Mouse (Mus musculus): ENCODE results near the gene 6030445D17Rik. TPM values are rescaled to one million over a fixed set of nuclear protein-coding genes. Genes with fewer than 3 reads are reported as not detected.

Gene 6030445D17Rik
- 0.34 TPM for polyA plus RNA-seq (2015; fragmentation: Illumina TruSeq; extraction: RNeasy Lipid Tissue Mini Kit (QIAGEN cat#74804); ENCODE audit: low read depth, low replicate concordance)

DNA sequence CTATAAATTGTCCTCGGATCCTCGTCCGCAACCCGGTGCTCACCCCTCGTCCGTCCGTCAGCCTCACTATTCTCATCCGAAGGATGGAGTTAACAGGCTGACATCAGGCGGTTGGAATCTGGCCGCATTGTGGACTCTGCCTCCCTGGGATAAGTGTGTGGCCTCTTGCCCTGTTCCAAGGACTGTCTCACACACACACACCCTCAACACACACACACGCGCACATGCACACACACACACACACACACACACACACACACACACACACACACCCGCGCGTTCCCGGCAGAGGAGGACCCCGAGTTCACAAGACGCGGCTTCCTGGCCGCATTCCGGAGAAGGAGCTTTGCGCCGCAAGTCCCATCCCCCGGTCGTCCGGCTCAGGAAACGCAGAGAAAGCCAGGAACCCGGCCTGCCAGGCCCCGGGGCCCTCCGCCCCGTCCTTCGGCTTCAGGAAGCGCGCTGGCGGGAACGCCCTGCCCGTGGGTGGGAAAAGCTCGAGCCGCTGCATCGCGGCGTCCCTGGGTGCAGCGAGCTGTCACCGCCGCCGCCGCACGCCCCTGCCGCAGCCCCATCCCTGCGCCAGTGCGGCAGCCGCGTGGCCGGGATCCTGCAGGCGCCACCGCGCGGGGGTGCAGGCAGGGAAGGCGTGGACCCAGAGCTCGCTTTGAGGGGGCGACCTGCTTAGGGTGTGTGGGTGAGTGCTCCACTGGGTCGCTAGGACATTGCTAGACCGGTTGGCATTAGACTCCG, at the start of gene 6030445D17Rik:
Gene 6030445D17Rik, plus strand, starts transcription at position 165 of the 753 bp plus-strand sequence.

GRCm38 (mm10) chr4:136423224-136423623, 38.8 kb upstream of the 6030445D17Rik start, which contains the start of gene Htr1d:
TSS of gene Htr1d (plus strand) at chr4:136423524.

DNA sequence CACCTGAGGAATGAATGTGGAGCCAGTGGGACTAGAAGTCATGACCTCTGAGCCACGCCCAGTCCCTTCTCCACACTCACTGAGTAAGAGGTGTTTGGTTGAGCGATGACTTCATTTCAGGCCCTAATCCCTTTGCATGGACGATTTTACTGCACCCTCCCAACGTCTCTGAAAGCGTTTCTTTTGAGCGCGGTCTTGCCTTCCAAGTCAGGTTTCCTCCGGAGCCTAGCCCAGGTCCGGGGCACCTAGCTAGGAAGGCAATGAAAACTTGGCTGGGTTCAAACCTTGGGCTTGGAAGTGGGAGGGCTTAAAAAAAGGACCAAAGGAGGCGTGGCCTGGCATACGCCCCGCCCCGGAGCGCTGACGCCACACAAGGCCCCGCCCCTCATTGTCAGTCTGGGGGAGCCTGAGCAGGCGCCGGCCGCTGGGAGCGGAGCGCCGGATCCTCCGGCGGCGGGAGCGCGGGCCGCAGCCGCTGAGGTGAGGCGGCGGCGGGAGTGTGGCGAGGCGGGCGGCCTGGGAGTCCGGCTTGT, 7.4 kb downstream of the 6030445D17Rik start, which contains the start of gene Luzp1:
Gene Luzp1, plus strand, starts transcription at position 391 of the 533 bp plus-strand sequence.

Other genes with a start within 250 kb of the 6030445D17Rik start
- gene Tcea3, start 214.5 kb upstream of the 6030445D17Rik start, polyA plus RNA-seq (2015; fragmentation: Illumina TruSeq; extraction: RNeasy Lipid Tissue Mini Kit (QIAGEN cat#74804); ENCODE audit: low read depth, low replicate concordance): 1.1 TPM
- 30.4 TPM for gene Zfp46, start 177.6 kb upstream of the 6030445D17Rik start, polyA plus RNA-seq (2015; fragmentation: Illumina TruSeq; extraction: RNeasy Lipid Tissue Mini Kit (QIAGEN cat#74804); ENCODE audit: low read depth, low replicate concordance)
- 74.6 TPM for gene Hnrnpr, start 151.3 kb upstream of the 6030445D17Rik start, polyA plus RNA-seq (2015; fragmentation: Illumina TruSeq; extraction: RNeasy Lipid Tissue Mini Kit (QIAGEN cat#74804); ENCODE audit: low read depth, low replicate concordance)
- 2.3 TPM for gene Htr1d, start 38.7 kb upstream of the 6030445D17Rik start, polyA plus RNA-seq (2015; fragmentation: Illumina TruSeq; extraction: RNeasy Lipid Tissue Mini Kit (QIAGEN cat#74804); ENCODE audit: low read depth, low replicate concordance)
- 41.1 TPM for gene Luzp1, start 7.5 kb downstream of the 6030445D17Rik start, polyA plus RNA-seq (2015; fragmentation: Illumina TruSeq; extraction: RNeasy Lipid Tissue Mini Kit (QIAGEN cat#74804); ENCODE audit: low read depth, low replicate concordance)
- gene Kdm1a, start 140.5 kb downstream of the 6030445D17Rik start, polyA plus RNA-seq (2015; fragmentation: Illumina TruSeq; extraction: RNeasy Lipid Tissue Mini Kit (QIAGEN cat#74804); ENCODE audit: low read depth, low replicate concordance): 64.0 TPM
- not detected for gene Tex46, start 148.2 kb downstream of the 6030445D17Rik start, polyA plus RNA-seq (2015; fragmentation: Illumina TruSeq; extraction: RNeasy Lipid Tissue Mini Kit (QIAGEN cat#74804); ENCODE audit: low read depth, low replicate concordance)
- not detected for gene Lactbl1, start 160.4 kb downstream of the 6030445D17Rik start, polyA plus RNA-seq (2015; fragmentation: Illumina TruSeq; extraction: RNeasy Lipid Tissue Mini Kit (QIAGEN cat#74804); ENCODE audit: low read depth, low replicate concordance)